Mouse (Mus musculus): ENCODE data around the gene Inka1. TPM values are rescaled to one million over a fixed set of nuclear protein-coding genes. Genes with fewer than 3 reads are reported as not detected.

Gene Inka1
- polyA plus RNA-seq, 1 experiment from 2014 or later = 5.7 TPM

- Histone ChIP-seq H3K27ac (no peak overlapping the region), H3K36me3 (ENCODE audit: inconsistent target) (no peaks in the 10 kb centered on the region), H3K4me3 (ENCODE audit: inconsistent target) (no peak overlapping the region), H3K79me2 (ENCODE audit: inconsistent target) (peaks cover 26% of the 10 kb centered on the region)
- 91% methylated on average over 6 of the region's 6 CpGs for WGBS (ENCODE audit: missing documents)
Observed at GRCm38 (mm10) chr9:107957141-107957540, 28.5 kb downstream of the Inka1 start.

- H3K27ac ChIP-seq = no peak overlapping the region
- 90% methylated on average over 6 of the region's 6 CpGs for WGBS (ENCODE audit: missing documents)
- H3K4me3 ChIP-seq (ENCODE audit: inconsistent target) = no peak overlapping the region
- no peaks in the 10 kb centered on the region for H3K36me3 ChIP-seq (ENCODE audit: inconsistent target)
- peaks cover 39% of the 10 kb centered on the region for H3K79me2 ChIP-seq (ENCODE audit: inconsistent target)
Observed at GRCm38 (mm10) chr9:107955613-107956289, 29.9 kb downstream of the Inka1 start.

GRCm38 (mm10) chr9:107950460-107951355 lies 35.0 kb downstream of the Inka1 start:
- WGBS (ENCODE audit: missing documents) = 25% methylated on average over 45 of the region's 45 CpGs
- Histone ChIP-seq H3K27ac (peak overlapping the region; percentile 34), H3K36me3 (ENCODE audit: inconsistent target) (no peaks in the 10 kb centered on the region), H3K79me2 (ENCODE audit: inconsistent target) (peaks cover 39% of the 10 kb centered on the region), H3K4me3 (ENCODE audit: inconsistent target) (peak overlapping the region; percentile 84)

- H3K4me3 ChIP-seq (ENCODE audit: inconsistent target) = peak within 1 kb of the TSS; percentile 84
- H3K27ac ChIP-seq = peak within 1 kb of the TSS; percentile 34
- H3K36me3 ChIP-seq (ENCODE audit: inconsistent target) = no peaks in the 10 kb centered on the region
- 76% methylated on average over 10 of the region's 10 CpGs for WGBS (ENCODE audit: missing documents)
- peaks cover 39% of the 10 kb centered on the region for H3K79me2 ChIP-seq (ENCODE audit: inconsistent target)
Observed at GRCm38 (mm10) chr9:107949922-107950235, 35.8 kb downstream of the Inka1 start, which contains the start of gene Traip. Traip (plus strand) TSS chr9:107950136.

- Histone ChIP-seq H3K36me3 (ENCODE audit: inconsistent target) (no peaks in the 10 kb centered on the region), H3K27ac (no peak overlapping the region), H3K4me3 (ENCODE audit: inconsistent target) (no peak overlapping the region), H3K79me2 (ENCODE audit: inconsistent target) (peaks cover 35% of the 10 kb centered on the region)
- 85% methylated on average over 13 of the region's 13 CpGs for WGBS (ENCODE audit: missing documents)
Observed at GRCm38 (mm10) chr9:107949184-107949921, 36.3 kb downstream of the Inka1 start.

GRCm38 (mm10) chr9:107947241-107948194 lies 38.2 kb downstream of the Inka1 start:
- Histone ChIP-seq H3K36me3 (ENCODE audit: inconsistent target) (no peaks in the 10 kb centered on the region), H3K4me3 (ENCODE audit: inconsistent target) (no peak overlapping the region), H3K27ac (no peak overlapping the region), H3K79me2 (ENCODE audit: inconsistent target) (peaks cover 16% of the 10 kb centered on the region)
- WGBS (ENCODE audit: missing documents) = 87% methylated on average over 31 of the region's 31 CpGs

GRCm38 (mm10) chr9:107936831-107937230 lies 48.8 kb downstream of the Inka1 start:
- no peaks in the 10 kb centered on the region for H3K79me2 ChIP-seq (ENCODE audit: inconsistent target)
- 80% methylated on average over 3 of the region's 3 CpGs for WGBS (ENCODE audit: missing documents)
- no peak overlapping the region for H3K27ac ChIP-seq
- no peaks in the 10 kb centered on the region for H3K36me3 ChIP-seq (ENCODE audit: inconsistent target)
- no peak overlapping the region for H3K4me3 ChIP-seq (ENCODE audit: inconsistent target)

- H3K4me3 ChIP-seq (ENCODE audit: inconsistent target) = no peak overlapping the region
- WGBS (ENCODE audit: missing documents) = 16% methylated on average over 29 of the region's 29 CpGs
- no peaks in the 10 kb centered on the region for H3K36me3 ChIP-seq (ENCODE audit: inconsistent target)
- H3K27ac ChIP-seq = no peak overlapping the region
- no peaks in the 10 kb centered on the region for H3K79me2 ChIP-seq (ENCODE audit: inconsistent target)
Observed at GRCm38 (mm10) chr9:107936215-107936822, 49.4 kb downstream of the Inka1 start.

- WGBS (ENCODE audit: missing documents) = 2% methylated on average over 30 of the region's 41 CpGs
- H3K27ac ChIP-seq = no peak overlapping the region
- no peaks in the 10 kb centered on the region for H3K36me3 ChIP-seq (ENCODE audit: inconsistent target)
- H3K4me3 ChIP-seq (ENCODE audit: inconsistent target) = no peak overlapping the region
- H3K79me2 ChIP-seq (ENCODE audit: inconsistent target) = no peaks in the 10 kb centered on the region
Observed at GRCm38 (mm10) chr9:107935790-107936214, 49.9 kb downstream of the Inka1 start.

- no peak within 1 kb of the TSS for H3K27ac ChIP-seq
- H3K36me3 ChIP-seq (ENCODE audit: inconsistent target) = no peaks in the 10 kb centered on the region
- H3K4me3 ChIP-seq (ENCODE audit: inconsistent target) = no peak within 1 kb of the TSS
- no peaks in the 10 kb centered on the region for H3K79me2 ChIP-seq (ENCODE audit: inconsistent target)
- WGBS (ENCODE audit: missing documents) = 53% methylated on average over 3 of the region's 3 CpGs
Observed at GRCm38 (mm10) chr9:107935374-107935773, 50.3 kb downstream of the Inka1 start, which contains the start of gene Camkv. Camkv (plus strand) TSS chr9:107935674.

Other genes starting within 250 kb of the Inka1 start
- gene Rbm5, start 214.9 kb downstream of the Inka1 start, polyA plus RNA-seq (2018) = 48.8 to 74.7 TPM (median 61.8 TPM) in 3 replicates
- 41.6 to 90.8 TPM (median 45.5 TPM) in 3 replicates for gene Rbm6, start 112.6 kb downstream of the Inka1 start, polyA plus RNA-seq (2018)
- gene Mon1a, start 97.7 kb downstream of the Inka1 start, polyA plus RNA-seq (2018) = 8.2 to 10.9 TPM (median 8.7 TPM) in 3 replicates
- not detected in 3 replicates for gene Mst1r, start 79.0 kb downstream of the Inka1 start, polyA plus RNA-seq (2018)
- gene Actl11, start 57.4 kb downstream of the Inka1 start, polyA plus RNA-seq (2018) = not detected in 3 replicates
- gene Camkv, start 50.2 kb downstream of the Inka1 start, polyA plus RNA-seq (2018) = not detected in 3 replicates
- gene Traip, start 35.7 kb downstream of the Inka1 start, polyA plus RNA-seq (2018) = 0.43 to 3.0 TPM (median 1.1 TPM) in 3 replicates
- 33.6 to 130 TPM (median 36.8 TPM) in 3 replicates for gene Uba7, start 10.4 kb downstream of the Inka1 start, polyA plus RNA-seq (2018)
- gene Gm20661, start 2.8 kb downstream of the Inka1 start, polyA plus RNA-seq (2018) = 0.16 to 0.26 TPM in 2 of 3 replicates, not detected in the other
- gene Cdhr4, start 6.6 kb upstream of the Inka1 start, polyA plus RNA-seq (2018) = 0.30 to 2.2 TPM in 2 of 3 replicates, not detected in the other
- 1.0 to 1.3 TPM in 2 of 3 replicates, not detected in the other for gene Gm20662, start 10.5 kb upstream of the Inka1 start, polyA plus RNA-seq (2018)
- gene Ip6k1, start 16.6 kb upstream of the Inka1 start, polyA plus RNA-seq (2018) = 34.5 to 93.7 TPM (median 45.4 TPM) in 3 replicates
- 5.4 to 20.7 TPM (median 8.9 TPM) in 3 replicates for gene Gmppb, start 63.4 kb upstream of the Inka1 start, polyA plus RNA-seq (2018)
- 0.29 to 1.1 TPM (median 0.97 TPM) in 3 replicates for gene Amigo3, start 67.3 kb upstream of the Inka1 start, polyA plus RNA-seq (2018)
- 0.09 to 0.19 TPM in 2 of 3 replicates, not detected in the other for gene Mst1, start 94.6 kb upstream of the Inka1 start, polyA plus RNA-seq (2018)
- 16.0 to 22.0 TPM (median 16.5 TPM) in 3 replicates for gene Rnf123, start 97.5 kb upstream of the Inka1 start, polyA plus RNA-seq (2018)
- 30.5 to 37.0 TPM (median 32.8 TPM) in 3 replicates for gene Apeh, start 108.7 kb upstream of the Inka1 start, polyA plus RNA-seq (2018)
- 4.3 to 8.4 TPM (median 4.9 TPM) in 3 replicates for gene Bsn, start 204.5 kb upstream of the Inka1 start, polyA plus RNA-seq (2018)